17 mouse cellular contexts compared by ENCODE assay signal in the genomic region with DNA sequence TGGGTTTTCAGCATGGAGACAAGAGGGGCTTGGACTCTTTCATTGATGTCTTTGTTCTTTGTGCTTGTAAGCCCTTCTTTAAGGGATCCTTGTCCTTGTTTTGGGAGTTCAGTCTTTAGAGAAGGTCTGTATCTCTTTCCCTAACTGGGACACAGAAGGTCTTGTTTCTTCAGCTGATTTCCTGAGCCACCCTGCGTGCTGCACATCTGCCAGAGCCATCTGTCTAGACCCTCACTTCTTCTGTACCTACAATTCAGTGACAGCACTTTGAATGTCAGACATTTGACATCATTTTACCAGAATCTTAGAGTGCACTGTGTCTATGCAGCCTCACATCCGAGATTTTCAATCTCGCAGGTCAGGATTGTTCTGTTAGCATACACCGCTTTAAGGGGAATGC. TPM values are rescaled to one million over a fixed set of nuclear protein-coding genes. Genes with fewer than 3 reads are reported as not detected.
"Had no signal": no experiment of that assay in that cellular context is flagged by ENCODE, and none has a peak within 500 bp of the region (broad histone marks: within the 10 kb centered on the region; RNA-seq: fewer than 3 reads in every experiment).

No protein-coding gene starts in this region.

- H3K4me2 ChIP-seq: intestine, embryonic 15.5 days; kidney, embryonic 15.5 days; limb, embryonic 12.5 days; limb, embryonic 15.5 days; liver, embryonic 11.5 days; midbrain, embryonic 11.5 days had no signal

- H3K9ac ChIP-seq: intestine, embryonic 15.5 days; kidney, embryonic 15.5 days; limb, embryonic 12.5 days; limb, embryonic 15.5 days had no signal

- H3K27ac ChIP-seq: intestine, embryonic 15.5 days; kidney, embryonic 15.5 days; limb, embryonic 12.5 days; limb, embryonic 15.5 days had no signal

- ATAC-seq: intestine, embryonic 15.5 days had no signal

- H3K4me3 ChIP-seq: intestine, embryonic 15.5 days; kidney, embryonic 15.5 days; limb, embryonic 12.5 days; limb, embryonic 15.5 days had no signal

- H3K27me3 ChIP-seq: intestine, embryonic 15.5 days; kidney, embryonic 15.5 days; limb, embryonic 12.5 days; limb, embryonic 15.5 days had no signal

- H3K9me3 ChIP-seq: intestine, embryonic 15.5 days; kidney, embryonic 15.5 days; limb, embryonic 12.5 days; limb, embryonic 15.5 days had no signal

- DNase-seq: kidney, adult 11 months; kidney, adult 8-10 months; kidney, postnatal 10 days; kidney, postnatal 36 days; left cerebral cortex, postnatal 4 days; lung, adult 2 months; lung, postnatal 14 days; lung, postnatal 4 days; midbrain, embryonic 14.5 days had no signal

- H3K4me1 ChIP-seq: intestine, embryonic 15.5 days; kidney, embryonic 15.5 days; limb, embryonic 12.5 days; limb, embryonic 15.5 days had no signal

RNA-seq across cellular contexts. Expression of gene Hsd17b1, which starts 32.4 kb away (rescaled TPM):
- polyA plus RNA-seq: intestine, embryonic 15.5 days; limb, embryonic 12.5 days; midbrain, postnatal 0 days; neural tube, embryonic 11.5 days had no signal
